Mouse (Mus musculus): Measurements from ENCODE around the gene Klk15.
"Not testable (repeated sequence)": the region's sequence is repeated elsewhere in the genome, so short reads cannot be mapped to it uniquely, and the experiment has no call there.

The Klk15 gene

DNA sequence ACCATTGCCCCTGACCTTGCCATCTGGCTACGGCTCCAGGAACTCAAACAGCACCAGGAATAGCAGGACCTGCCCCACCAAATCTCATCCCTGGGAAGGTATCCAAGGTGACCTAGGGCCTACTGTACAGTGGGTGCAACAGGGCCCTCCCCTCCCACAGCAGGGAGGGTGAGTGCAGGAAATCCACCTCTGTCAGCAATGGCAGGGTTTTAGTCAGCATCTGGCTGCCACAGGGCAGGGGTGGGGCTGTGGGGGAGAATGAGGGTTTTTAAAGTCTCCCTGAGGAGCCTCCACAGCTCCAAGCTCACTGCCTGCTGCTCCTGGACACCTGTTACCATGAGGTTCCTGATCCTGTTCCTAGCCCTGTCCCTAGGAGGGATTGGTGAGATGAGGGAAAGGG, 42.2 kb downstream of the Klk15 start, which contains the start of gene Klk1b9:
TSS of gene Klk1b9 (plus strand) at position 301 of the 400 bp plus-strand sequence.
- in situ Hi-C loops (cut with MboI, MseI), result not testable (repeated sequence)

DNA sequence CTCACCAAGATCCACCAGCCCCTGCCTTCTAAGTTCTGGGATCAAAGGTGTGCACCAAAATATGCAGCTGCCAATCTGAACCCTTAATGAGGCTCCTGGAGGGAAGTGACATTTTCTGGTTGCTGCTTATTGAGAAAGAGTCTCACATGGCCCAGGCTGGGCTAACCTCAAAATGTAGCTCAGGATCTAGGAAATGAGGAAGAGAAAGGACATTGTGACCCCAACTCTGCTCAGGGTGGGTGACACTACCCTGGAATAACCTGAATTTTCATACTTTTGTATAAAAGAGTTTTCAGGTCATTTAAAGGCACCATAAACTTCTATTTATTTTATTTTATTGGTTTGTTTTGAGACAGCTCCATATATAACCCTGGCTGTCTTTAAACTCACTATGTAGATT, 52.1 kb downstream of the Klk15 start:
- in situ Hi-C loops (cut with MboI, MseI), result no loop called here
